In the genomic region with DNA sequence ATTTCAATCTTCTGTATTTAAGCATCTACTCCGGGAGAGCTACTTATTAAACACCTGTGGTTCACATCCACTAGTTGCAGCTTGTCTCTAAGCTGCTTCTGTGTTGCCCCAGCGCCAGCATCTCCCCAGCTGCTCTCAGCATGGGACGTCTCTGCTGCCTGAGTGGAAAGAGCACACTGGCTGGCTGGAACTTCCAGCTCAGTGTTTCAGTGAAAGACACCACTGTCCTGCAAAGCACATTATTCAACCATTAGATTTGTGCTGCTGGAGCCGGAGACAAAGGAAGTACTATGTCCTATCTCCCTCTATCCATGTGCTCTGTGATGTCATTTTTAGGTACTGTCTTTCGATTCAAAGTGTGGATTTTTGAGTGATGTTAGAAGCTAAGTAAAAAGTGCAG, we compare ENCODE assay signal across 13 mouse cellular contexts.
DNase-seq lines count a peak whose midpoint lies in the region; ATAC-seq lines count a peak whose summit lies in the region.
"Had no signal": no experiment of that assay in that cellular context is flagged by ENCODE, and none has a peak within 500 bp of the region (broad histone marks: within the 10 kb centered on the region; RNA-seq: fewer than 3 reads in every experiment).

No protein-coding gene starts in this region.

- no peak overlapping the region for H3K27ac ChIP-seq in intestine, embryonic 15.5 days
- H3K27ac ChIP-seq in intestine, embryonic 16.5 days (ENCODE audit: low read length): no peak overlapping the region
- H3K27ac ChIP-seq: limb, embryonic 13.5 days had no signal

- no peaks in the 10 kb centered on the region for H3K36me3 ChIP-seq in intestine, embryonic 15.5 days
- no peaks in the 10 kb centered on the region for H3K36me3 ChIP-seq in intestine, embryonic 16.5 days (ENCODE audit: control insufficient read depth, insufficient read depth, low read length)
- H3K36me3 ChIP-seq: limb, embryonic 13.5 days had no signal

- H3K9ac ChIP-seq in intestine, embryonic 15.5 days: no peak overlapping the region
- no peak overlapping the region for H3K9ac ChIP-seq in intestine, embryonic 16.5 days (ENCODE audit: low read depth, low read length)
- H3K9ac ChIP-seq: limb, embryonic 13.5 days had no signal

- intact Hi-C loops in left cerebral cortex, postnatal 14 days (cut with DNase I): no loop called here

- no peak overlapping the region for H3K4me2 ChIP-seq in intestine, embryonic 15.5 days (replicated peaks)
- no peak overlapping the region for H3K4me2 ChIP-seq in intestine, embryonic 16.5 days (ENCODE audit: low read depth, low read length)
- H3K4me2 ChIP-seq: limb, embryonic 13.5 days had no signal

- peak; percentile 41; the same call in 1 of the 2 replicates for ATAC-seq in intestine, embryonic 15.5 days
- ATAC-seq in intestine, embryonic 16.5 days: no peak

- H3K9me3 ChIP-seq in intestine, embryonic 15.5 days: no peaks in the 10 kb centered on the region
- H3K9me3 ChIP-seq in intestine, embryonic 16.5 days (ENCODE audit: control insufficient read depth, low read length): no peaks in the 10 kb centered on the region
- H3K9me3 ChIP-seq: limb, embryonic 13.5 days; megakaryocyte, embryonic 14.5 days had no signal

- H3K4me1 ChIP-seq in intestine, embryonic 15.5 days (replicated peaks): no peaks in the 10 kb centered on the region
- H3K4me1 ChIP-seq in intestine, embryonic 16.5 days (ENCODE audit: control insufficient read depth, insufficient read depth, low read length): no peaks in the 10 kb centered on the region
- H3K4me1 ChIP-seq: megakaryocyte, embryonic 14.5 days had no signal

- 54% methylated on average over 5 of the region's 5 CpGs for WGBS in intestine, embryonic 15.5 days
- WGBS in intestine, embryonic 16.5 days: 56% methylated on average over 5 of the region's 5 CpGs

- DNase-seq in frontal cortex, postnatal 10 days (ENCODE audit: low spot score in 2 of 2): peak; percentile 11 to 14
- DNase-seq in left cerebral cortex, postnatal 14 days (ENCODE audit: low spot score in 2 of 2): peak; percentile 26 to 37
- peak; percentile 13 for DNase-seq in right cerebral cortex, postnatal 25 days
- DNase-seq in adrenal gland, postnatal 25 days: no peak
- DNase-seq in lung, postnatal 14 days: no peak
- no peak for DNase-seq in gastrocnemius, postnatal 4 days (ENCODE audit: low spot score in 2 of 2)
- DNase-seq: adrenal gland, postnatal 10 days; heart, postnatal 36 days had no signal

- no peak overlapping the region for H3K4me3 ChIP-seq in intestine, embryonic 15.5 days (replicated peaks)
- H3K4me3 ChIP-seq in intestine, embryonic 16.5 days (ENCODE audit: low read length): no peak overlapping the region
- H3K4me3 ChIP-seq: erythroblast, embryonic 14.5 days; limb, embryonic 13.5 days; megakaryocyte, embryonic 14.5 days had no signal

- H3K27me3 ChIP-seq in intestine, embryonic 15.5 days (replicated peaks): no peaks in the 10 kb centered on the region
- H3K27me3 ChIP-seq in intestine, embryonic 16.5 days (replicated peaks; ENCODE audit: control insufficient read depth, insufficient read depth, low read length): no peaks in the 10 kb centered on the region
- H3K27me3 ChIP-seq: limb, embryonic 13.5 days; megakaryocyte, embryonic 14.5 days had no signal

Comparison
In these comparisons a context has a peak if more than half of its experiments do, and no peak if none do; other contexts are left out.
1. DNase-seq: peak in frontal cortex, postnatal 10 days (2 of 2), left cerebral cortex, postnatal 14 days (2 of 2) and right cerebral cortex, postnatal 25 days (single experiment); none in adrenal gland, postnatal 25 days (single experiment), lung, postnatal 14 days (single experiment) and gastrocnemius, postnatal 4 days (0 of 2).